Mouse (Mus musculus): ENCODE results near the gene Cyb5d2.
A peak's percentile ranks its signal among the peaks of the same experiment; 100 is the strongest.
"Not testable (repeated sequence)": the region's sequence is repeated elsewhere in the genome, so short reads cannot be mapped to it uniquely, and the experiment has no call there.

The Cyb5d2 gene

GRCm38 (mm10) chr11:72772611-72773010 lies 23.3 kb downstream of the Cyb5d2 start:
- DNase-seq (ENCODE audit: low spot score) = not testable (repeated sequence)

- DNase-seq (ENCODE audit: low spot score) = peak; percentile 19
These were observed 24.5 kb downstream of the Cyb5d2 start for GRCm38 (mm10) chr11:72771461-72771860.

- DNase-seq (ENCODE audit: low spot score) = no peak
These were observed 25.1 kb downstream of the Cyb5d2 start for GRCm38 (mm10) chr11:72770816-72771215.

GRCm38 (mm10) chr11:72770324-72770723 lies 25.6 kb downstream of the Cyb5d2 start:
- DNase-seq (ENCODE audit: low spot score) = no peak

- no peak for DNase-seq (ENCODE audit: low spot score)
These were observed 26.9 kb downstream of the Cyb5d2 start for GRCm38 (mm10) chr11:72769061-72769460.

GRCm38 (mm10) chr11:72767716-72768115 lies 28.2 kb downstream of the Cyb5d2 start:
- DNase-seq (ENCODE audit: low spot score) = no peak

GRCm38 (mm10) chr11:72764270-72764669 lies 31.7 kb downstream of the Cyb5d2 start:
- DNase-seq (ENCODE audit: low spot score) = no peak

- no peak for DNase-seq (ENCODE audit: low spot score)
These were observed 35.2 kb downstream of the Cyb5d2 start for GRCm38 (mm10) chr11:72760781-72761180.

- peak; percentile 12 for DNase-seq (ENCODE audit: low spot score)
These were observed 36.4 kb downstream of the Cyb5d2 start for GRCm38 (mm10) chr11:72759581-72759980.

GRCm38 (mm10) chr11:72758316-72758715 lies 37.6 kb downstream of the Cyb5d2 start:
- DNase-seq (ENCODE audit: low spot score) = no peak

GRCm38 (mm10) chr11:72751956-72752355 lies 44.0 kb downstream of the Cyb5d2 start:
- DNase-seq (ENCODE audit: low spot score) = peak; percentile 34

- DNase-seq (ENCODE audit: low spot score) = no peak
These were observed 56.9 kb downstream of the Cyb5d2 start for GRCm38 (mm10) chr11:72739048-72739447.

GRCm38 (mm10) chr11:72737517-72737916 lies 58.4 kb downstream of the Cyb5d2 start:
- not testable (repeated sequence) for DNase-seq (ENCODE audit: low spot score)

GRCm38 (mm10) chr11:72736320-72736719 lies 59.6 kb downstream of the Cyb5d2 start:
- DNase-seq (ENCODE audit: low spot score) = no peak

GRCm38 (mm10) chr11:72735519-72735860 lies 60.5 kb downstream of the Cyb5d2 start:
- DNase-seq (ENCODE audit: low spot score) = no peak

GRCm38 (mm10) chr11:72734840-72735518 lies 61.0 kb downstream of the Cyb5d2 start:
- DNase-seq (ENCODE audit: low spot score) = no peak

- DNase-seq (ENCODE audit: low spot score) = no peak
These were observed 62.2 kb downstream of the Cyb5d2 start for GRCm38 (mm10) chr11:72733736-72734135.
